Mouse (Mus musculus) liver, adult 2 months (tissue): Measurements from ENCODE around the gene Cd302. TPM values are rescaled to one million over a fixed set of nuclear protein-coding genes. Genes with fewer than 3 reads are reported as not detected.

Source experiments
- DNase-seq: peaks from one replicate; pipeline ENCODE4 v3.0.0-alpha.2; 2011; ENCODE audit warnings: low read depth, low spot score; ENCODE audit errors: extremely low read depth
- H3K27ac ChIP-seq: fragments of 200-500 bp; replicated peaks from 2 replicates; pipeline ENCODE4 v1.5.1; 2012; ENCODE audit warnings: low read depth, mild to moderate bottlenecking, control low read depth, inconsistent platforms, low read length; ENCODE audit not compliant: insufficient read depth
- H3K27me3 ChIP-seq: fragments of 200-500 bp; 2 replicates; pipeline ENCODE4 v1.6.1; 2012; ENCODE audit warnings: mild to moderate bottlenecking, moderate library complexity, low read length, inconsistent platforms; ENCODE audit not compliant: control insufficient read depth, insufficient read depth
- H3K36me3 ChIP-seq: fragments of 200-500 bp; 2 replicates; pipeline ENCODE4 v1.6.1; 2012; ENCODE audit warnings: low read length, inconsistent platforms; ENCODE audit not compliant: control insufficient read depth, insufficient read depth
- H3K4me1 ChIP-seq: fragments of 200-500 bp; 2 replicates; pipeline ENCODE4 v1.6.1; 2011; ENCODE audit warnings: low read length; ENCODE audit not compliant: control insufficient read depth, insufficient read depth
- H3K4me3 ChIP-seq: fragments of 200-500 bp; 2 replicates; pipeline ENCODE4 v1.5.1; 2011; ENCODE audit warnings: low read depth, mild to moderate bottlenecking, control low read depth, low read length, moderate library complexity; ENCODE audit not compliant: insufficient read depth
- H3K79me2 ChIP-seq: fragments of 200-500 bp; 2 replicates; pipeline ENCODE4 v1.6.1; 2012; ENCODE audit warnings: inconsistent platforms, mild to moderate bottlenecking, low read length, moderate library complexity; ENCODE audit not compliant: control insufficient read depth, insufficient read depth
- H3K9ac ChIP-seq: fragments of 200-500 bp; 2 replicates; pipeline ENCODE4 v1.6.1; 2012; ENCODE audit warnings: low read depth, mild to moderate bottlenecking, control low read depth, inconsistent platforms, low read length
- CTCF ChIP-seq: fragments of 200-500 bp; IDR thresholded peaks from 2 replicates; pipeline ENCODE4 v1.5.1; 2011; ENCODE audit warnings: low read depth, low read length, control low read depth
- POLR2A ChIP-seq: fragments of 200-500 bp; IDR thresholded peaks from 2 replicates; pipeline ENCODE4 v1.6.1; 2011; ENCODE audit warnings: low read length, control low read depth; ENCODE audit not compliant: insufficient read depth; ENCODE audit errors: extremely low read depth
- WGBS: fragments of 180-500 bp; shearing (Covaris S2); methylation state at CpG from one replicate; pipeline ENCODE4 v1.1.7; 2018; 5-methylcytosine and 5-hydroxymethylcytosine counted together
- polyA plus RNA-seq: library from polyadenylated mRNA; depleted of rRNA; stranded (reverse); fragments of >200 nt; gene quantifications from 2 replicates; pipeline ENCODE4 v1.2.3, GENCODE M21; 2012; rRNA removed
- total RNA-seq: library from RNA; depleted of rRNA; stranded (reverse); fragments of >200 nt; gene quantifications from 2 replicates; pipeline ENCODE4 v1.2.3, GENCODE M21; 2014; rRNA removed

The Cd302 gene
- total RNA-seq (440 and 468 TPM in 2 replicates), polyA plus RNA-seq (200 and 218 TPM in 2 replicates)

- Histone ChIP-seq H3K27me3 (no peaks in the 10 kb centered on the region), H3K79me2 (peaks cover 16% of the 10 kb centered on the region; the same call in 1 of the 2 replicates), H3K27ac (peak within 1 kb of the TSS; percentile 100), H3K36me3 (peaks cover 14% of the 10 kb centered on the region), H3K9ac (peak within 1 kb of the TSS; percentile 94), H3K4me1 (peaks cover 17% of the 10 kb centered on the region), H3K4me3 (peak within 1 kb of the TSS; percentile 79)
- peak; percentile 99 for DNase-seq
- WGBS: under 1% methylated on average over 4 of the region's 4 CpGs
- no peak for TF ChIP-seq POLR2A
- no peak for TF ChIP-seq CTCF
Measured at GRCm38 (mm10) chr2:60284467-60284821, at the start of gene Cd302. Gene Cd302 (minus strand): TSS chr2:60284488.

- H3K36me3 ChIP-seq: no peaks in the 10 kb centered on the region
- H3K9ac ChIP-seq: no peak overlapping the region
- H3K27ac ChIP-seq: no peak overlapping the region
- no peak overlapping the region for H3K4me3 ChIP-seq
- no peaks in the 10 kb centered on the region for H3K27me3 ChIP-seq
- no peak for DNase-seq
- H3K4me1 ChIP-seq: no peaks in the 10 kb centered on the region
- no peaks in the 10 kb centered on the region for H3K79me2 ChIP-seq
- 87% methylated on average over 10 of the region's 10 CpGs for WGBS
- no peak for TF ChIP-seq POLR2A
- TF ChIP-seq CTCF: no peak
Measured at GRCm38 (mm10) chr2:60328641-60329040, 44.4 kb upstream of the Cd302 start.

GRCm38 (mm10) chr2:60327581-60327980, 43.3 kb upstream of the Cd302 start:
- Histone ChIP-seq H3K4me3 (no peak overlapping the region), H3K79me2 (no peaks in the 10 kb centered on the region), H3K27me3 (no peaks in the 10 kb centered on the region), H3K4me1 (peaks cover 2% of the 10 kb centered on the region; the same call in 1 of the 2 replicates), H3K27ac (no peak overlapping the region), H3K36me3 (no peaks in the 10 kb centered on the region), H3K9ac (no peak overlapping the region)
- WGBS: 91% methylated on average over 11 of the region's 11 CpGs
- DNase-seq: no peak
- TF ChIP-seq CTCF (no peak), POLR2A (no peak)

- no peak for DNase-seq
- Histone ChIP-seq H3K36me3 (no peaks in the 10 kb centered on the region), H3K27ac (no peak overlapping the region), H3K4me1 (peaks cover 2% of the 10 kb centered on the region; the same call in 1 of the 2 replicates), H3K9ac (no peak overlapping the region), H3K27me3 (no peaks in the 10 kb centered on the region), H3K4me3 (no peak overlapping the region), H3K79me2 (no peaks in the 10 kb centered on the region)
- no peak for TF ChIP-seq CTCF
- no peak for TF ChIP-seq POLR2A
- WGBS: 91% methylated on average over 7 of the region's 7 CpGs
Measured at GRCm38 (mm10) chr2:60326948-60327347, 42.7 kb upstream of the Cd302 start.

GRCm38 (mm10) chr2:60323411-60323810, 39.1 kb upstream of the Cd302 start:
- H3K4me1 ChIP-seq: peaks cover 2% of the 10 kb centered on the region; the same call in 1 of the 2 replicates
- no peaks in the 10 kb centered on the region for H3K79me2 ChIP-seq
- peak; percentile 42 for DNase-seq
- TF ChIP-seq POLR2A: no peak
- TF ChIP-seq CTCF: peak; percentile 54
- H3K27me3 ChIP-seq: no peaks in the 10 kb centered on the region
- no peak overlapping the region for H3K9ac ChIP-seq
- 74% methylated on average over 5 of the region's 5 CpGs for WGBS
- no peak overlapping the region for H3K27ac ChIP-seq
- no peak overlapping the region for H3K4me3 ChIP-seq
- H3K36me3 ChIP-seq: no peaks in the 10 kb centered on the region

- no peak for TF ChIP-seq CTCF
- TF ChIP-seq POLR2A: no peak
- Histone ChIP-seq H3K4me1 (peaks cover 2% of the 10 kb centered on the region; the same call in 1 of the 2 replicates), H3K79me2 (no peaks in the 10 kb centered on the region), H3K27ac (no peak overlapping the region), H3K27me3 (no peaks in the 10 kb centered on the region), H3K9ac (no peak overlapping the region), H3K4me3 (no peak overlapping the region), H3K36me3 (no peaks in the 10 kb centered on the region)
- 81% methylated on average over 6 of the region's 6 CpGs for WGBS
- no peak for DNase-seq
Measured at GRCm38 (mm10) chr2:60322031-60322726, 37.9 kb upstream of the Cd302 start.
